Mouse (Mus musculus) heart, embryonic 14.5 days (tissue): Measurements from ENCODE around the gene Gm20838. TPM values are rescaled to one million over a fixed set of nuclear protein-coding genes. Genes with fewer than 3 reads are reported as not detected.
"Not testable (repeated sequence)": the region's sequence is repeated elsewhere in the genome, so short reads cannot be mapped to it uniquely, and the experiment has no call there.

ENCODE experiments used
- ATAC-seq: fragments of 200-750 bp; cut with Nextera tagmentation; 2 replicates; pipeline ENCODE4 v1.8.0; 2017; ENCODE audit warnings: low read depth, moderate TSS enrichment; ENCODE audit not compliant: insufficient number of reproducible peaks, insufficient read depth, low FRiP score
- H3K27ac ChIP-seq, 2 experiments: fragments of 200-500 bp in 1 of 2; fragments of 300-500 bp in 1 of 2; sonication (generic) in 1 of 2; replicated peaks in 1 of 2; 2 replicates each; pipeline ENCODE4 v1.5.1; 2012 to 2014; ENCODE audit warnings: low read depth in 2 of 2, low read length in 2 of 2, control low read depth in 1 of 2, mild to moderate bottlenecking in 1 of 2, mixed read lengths in 1 of 2; ENCODE audit not compliant: control insufficient read depth in 1 of 2, insufficient read depth in 1 of 2
- H3K27me3 ChIP-seq: fragments of 300-500 bp; sonication (generic); 2 replicates; pipeline ENCODE4 v1.6.1; 2014; ENCODE audit warnings: mild to moderate bottlenecking, low read length, control low read depth; ENCODE audit not compliant: control insufficient read depth, insufficient read depth
- H3K36me3 ChIP-seq: fragments of 300-500 bp; sonication (generic); 2 replicates; pipeline ENCODE4 v1.6.1; 2014; ENCODE audit warnings: mild to moderate bottlenecking, control low read depth, low read length, mixed read lengths; ENCODE audit not compliant: control insufficient read depth, insufficient read depth
- H3K4me1 ChIP-seq, 2 experiments: fragments of 200-500 bp in 1 of 2; fragments of 300-500 bp in 1 of 2; sonication (generic) in 1 of 2; 2 replicates each; pipeline ENCODE4 v1.6.1; 2012 to 2014; ENCODE audit warnings: low read length in 2 of 2, control low read depth in 1 of 2, mixed read lengths in 1 of 2; ENCODE audit not compliant: control insufficient read depth in 2 of 2, insufficient read depth in 2 of 2
- H3K4me2 ChIP-seq: fragments of 300-500 bp; sonication (generic); 2 replicates; pipeline ENCODE4 v1.6.1; 2014; ENCODE audit warnings: mild to moderate bottlenecking, low read length
- H3K4me3 ChIP-seq, 2 experiments: fragments of 200-500 bp in 1 of 2; fragments of 300-500 bp in 1 of 2; sonication (generic) in 1 of 2; 2 replicates each; pipeline ENCODE4 v1.5.1; 2012 to 2014; ENCODE audit warnings: low read length in 2 of 2, mild to moderate bottlenecking in 2 of 2, control low read depth in 1 of 2, low read depth in 1 of 2, moderate library complexity in 1 of 2; ENCODE audit not compliant: control insufficient read depth in 1 of 2, insufficient read depth in 1 of 2
- H3K9ac ChIP-seq: fragments of 300-500 bp; sonication (generic); 2 replicates; pipeline ENCODE4 v1.6.1; 2014; ENCODE audit warnings: mild to moderate bottlenecking, low read length
- H3K9me3 ChIP-seq: fragments of 300-500 bp; sonication (generic); 2 replicates; pipeline ENCODE4 v1.6.1; 2016; ENCODE audit warnings: low read length, control low read depth; ENCODE audit not compliant: control insufficient read depth
- WGBS: fragments of 180-500 bp; shearing (Covaris S2); extraction: QIAGEN DNeasy Blood & Tissue Kit; methylation state at CpG from one replicate; pipeline ENCODE4 v1.1.7; 2014; 5-methylcytosine and 5-hydroxymethylcytosine counted together
- polyA plus RNA-seq: library from polyadenylated mRNA; unstranded; fragments of >200 nt; fragmentation: Nextera tagmentation; extraction: Ambion mirVana; gene quantifications from 2 replicates; pipeline ENCODE4 v1.2.1, GENCODE M21; 2014

The Gm20838 gene
- not detected in 2 replicates for polyA plus RNA-seq

GRCm38 (mm10) chrY:33543064-33543463 is at the start of gene Gm20838:
Gene Gm20838 (minus strand): TSS chrY:33543164.
- not testable (repeated sequence) for H3K9me3 ChIP-seq, H3K36me3 ChIP-seq
- WGBS: no CpG with 5 or more reads among the region's 8 CpGs

More at GRCm38 (mm10) chrY:33543064-33543463, at the start of gene Gm20838:
- H3K4me2 ChIP-seq, H3K27ac ChIP-seq, ATAC-seq, H3K27me3 ChIP-seq, H3K9ac ChIP-seq, H3K4me1 ChIP-seq, H3K4me3 ChIP-seq: not testable (repeated sequence)
